Mouse (Mus musculus): ENCODE results near the gene Slc8a3. TPM values are rescaled to one million over a fixed set of nuclear protein-coding genes. Genes with fewer than 3 reads are reported as not detected.

The Slc8a3 gene
- total and polyA plus RNA-seq, 3 experiments: not detected

- H3K4me3 ChIP-seq (ENCODE audit: control insufficient read depth in 1 of 2, insufficient read depth in 1 of 2, low read depth in 2 of 2, low read length in 2 of 2): no peak overlapping the region
- H3K9me3 ChIP-seq (replicated peaks; ENCODE audit: insufficient read depth, low read length): no peaks in the 10 kb centered on the region
- no peaks in the 10 kb centered on the region for H3K79me2 ChIP-seq (ENCODE audit: control insufficient read depth, insufficient read depth, low read length, poor library complexity)
- DNase-seq (ENCODE audit: low read depth, low spot score): no peak
- H3K9ac ChIP-seq (ENCODE audit: control insufficient read depth, low read depth, low read length, poor library complexity, severe bottlenecking): no peak overlapping the region
- H3K27me3 ChIP-seq (ENCODE audit: control insufficient read depth in 1 of 2, insufficient read depth in 2 of 2, low read length in 2 of 2): no peaks in the 10 kb centered on the region
- no peak overlapping the region for H3K27ac ChIP-seq (ENCODE audit: control insufficient read depth, low read depth, low read length)
- no peaks in the 10 kb centered on the region for H3K4me1 ChIP-seq (ENCODE audit: control insufficient read depth in 1 of 2, insufficient read depth in 2 of 2, low read length in 2 of 2)
- TF ChIP-seq RAD21 (IDR thresholded peaks at IDR 0.05; ENCODE audit: low read depth, low read length) (no peak), MAX (IDR thresholded peaks at IDR 0.05; ENCODE audit: low read length) (no peak), JUND (IDR thresholded peaks at IDR 0.05; ENCODE audit: low read depth, low read length) (no peak), EP300 (IDR thresholded peaks at IDR 0.05; ENCODE audit: low read depth in 1 of 2, low read length in 2 of 2) (no peak), KAT2A (conservative IDR thresholded peaks at IDR 0.05; ENCODE audit: low read depth, low read length) (no peak), UBTF (IDR thresholded peaks at IDR 0.05; ENCODE audit: borderline replicate concordance, insufficient read depth, low read depth, low read length) (no peak), RCOR1 (IDR thresholded peaks at IDR 0.05; ENCODE audit: low read depth, low read length) (no peak), ETS1 (IDR thresholded peaks at IDR 0.05; ENCODE audit: low read depth, low read length) (no peak), E2F4 (IDR thresholded peaks at IDR 0.05; ENCODE audit: borderline replicate concordance, low read depth, low read length) (no peak), POLR2AphosphoS5 (IDR thresholded peaks at IDR 0.05; ENCODE audit: borderline replicate concordance, low read depth, low read length) (no peak), POLR2AphosphoS2 (IDR thresholded peaks at IDR 0.05; ENCODE audit: low read length) (no peak), TAL1 (IDR thresholded peaks at IDR 0.05; ENCODE audit: low read length) (no peak), MAFK (IDR thresholded peaks at IDR 0.05; ENCODE audit: borderline replicate concordance, low read depth, low read length) (no peak), ELF1 (IDR thresholded peaks at IDR 0.05; ENCODE audit: low read depth, low read length) (no peak), POLR2A (IDR thresholded peaks at IDR 0.05; ENCODE audit: control insufficient read depth in 1 of 2, insufficient read depth in 1 of 2, low read depth in 1 of 2, low read length in 2 of 2, poor library complexity in 1 of 2) (no peak)
- no peaks in the 10 kb centered on the region; a peak in 1 of 4 replicates for H3K36me3 ChIP-seq (ENCODE audit: control insufficient read depth in 1 of 2, insufficient read depth in 2 of 2, low read length in 2 of 2)
Observed at GRCm38 (mm10) chr12:81167142-81167541, 165.8 kb downstream of the Slc8a3 start.

GRCm38 (mm10) chr12:81166615-81167014, 166.4 kb downstream of the Slc8a3 start:
- H3K4me1 ChIP-seq (ENCODE audit: control insufficient read depth in 1 of 2, insufficient read depth in 2 of 2, low read length in 2 of 2): no peaks in the 10 kb centered on the region
- H3K27me3 ChIP-seq (ENCODE audit: control insufficient read depth in 1 of 2, insufficient read depth in 2 of 2, low read length in 2 of 2): no peaks in the 10 kb centered on the region
- H3K36me3 ChIP-seq (ENCODE audit: control insufficient read depth in 1 of 2, insufficient read depth in 2 of 2, low read length in 2 of 2): no peaks in the 10 kb centered on the region; a peak in 1 of 4 replicates
- no peaks in the 10 kb centered on the region for H3K9me3 ChIP-seq (replicated peaks; ENCODE audit: insufficient read depth, low read length)
- no peaks in the 10 kb centered on the region for H3K79me2 ChIP-seq (ENCODE audit: control insufficient read depth, insufficient read depth, low read length, poor library complexity)
- no peak overlapping the region for H3K4me3 ChIP-seq (ENCODE audit: control insufficient read depth in 1 of 2, insufficient read depth in 1 of 2, low read depth in 2 of 2, low read length in 2 of 2)
- TF ChIP-seq ZMIZ1 (IDR thresholded peaks at IDR 0.05; ENCODE audit: low read depth, low read length) (no peak), CHD2 (IDR thresholded peaks at IDR 0.05; ENCODE audit: low read length) (no peak), NRF1 (IDR thresholded peaks at IDR 0.05; ENCODE audit: insufficient read depth, low read depth, low read length, poor library complexity, severe bottlenecking) (no peak), MAZ (IDR thresholded peaks at IDR 0.05; ENCODE audit: low read depth, low read length) (no peak), USF2 (IDR thresholded peaks at IDR 0.05; ENCODE audit: borderline replicate concordance in 1 of 2, insufficient read depth in 1 of 2, low read depth in 1 of 2, low read length in 2 of 2) (no peak), ZC3H11A (IDR thresholded peaks at IDR 0.05; ENCODE audit: low read depth, low read length) (no peak), E2F4 (IDR thresholded peaks at IDR 0.05; ENCODE audit: borderline replicate concordance, low read depth, low read length) (no peak), POLR2AphosphoS2 (IDR thresholded peaks at IDR 0.05; ENCODE audit: low read length) (no peak), CHD1 (IDR thresholded peaks at IDR 0.05; ENCODE audit: low read depth, low read length) (no peak), RCOR1 (IDR thresholded peaks at IDR 0.05; ENCODE audit: low read depth, low read length) (no peak), CTCF (IDR thresholded peaks at IDR 0.05 in 2 of 3, conservative IDR thresholded peaks at IDR 0.05 in 1 of 3; ENCODE audit: control insufficient read depth in 1 of 3, insufficient read depth in 1 of 3, low read depth in 2 of 3, low read length in 3 of 3, poor library complexity in 1 of 3, severe bottlenecking in 1 of 3) (no peak), ZNF384 (IDR thresholded peaks at IDR 0.05; ENCODE audit: low read depth, low read length) (no peak), HCFC1 (IDR thresholded peaks at IDR 0.05; ENCODE audit: low read depth, low read length) (no peak), MEF2A (IDR thresholded peaks at IDR 0.05; ENCODE audit: extremely low read depth, insufficient replicate concordance, low read depth, low read length, poor library complexity, severe bottlenecking) (no peak), ETS1 (IDR thresholded peaks at IDR 0.05; ENCODE audit: low read depth, low read length) (no peak), GATA1 (IDR thresholded peaks at IDR 0.05; ENCODE audit: low read depth, low read length) (no peak), NELFE (IDR thresholded peaks at IDR 0.05; ENCODE audit: low read depth, low read length) (no peak), UBTF (IDR thresholded peaks at IDR 0.05; ENCODE audit: borderline replicate concordance, insufficient read depth, low read depth, low read length) (no peak), SMC3 (IDR thresholded peaks at IDR 0.05; ENCODE audit: low read depth, low read length) (no peak), MYC (IDR thresholded peaks at IDR 0.05; ENCODE audit: low read depth, low read length) (no peak)
- H3K9ac ChIP-seq (ENCODE audit: control insufficient read depth, low read depth, low read length, poor library complexity, severe bottlenecking): no peak overlapping the region
- no peak for DNase-seq (ENCODE audit: low read depth, low spot score)
- no peak overlapping the region for H3K27ac ChIP-seq (ENCODE audit: control insufficient read depth, low read depth, low read length)
